In genomic region chr1:59321880-59322836, GRCm38 (mm10) we compare ENCODE assay signal across 9 mouse cellular contexts.
DNase-seq lines count a peak whose midpoint lies in the region; ATAC-seq lines count a peak whose summit lies in the region.
"Had no signal": no experiment of that assay in that cellular context is flagged by ENCODE, and none has a peak within 500 bp of the region (broad histone marks: within the 10 kb centered on the region; RNA-seq: fewer than 3 reads in every experiment).

No protein-coding gene starts in this region.

- 0 out of 2 replicates have a peak, but pooled peaks cover 3% of the 10 kb centered on the region for H3K27me3 ChIP-seq in hindbrain, embryonic 15.5 days
- H3K27me3 ChIP-seq in limb, embryonic 13.5 days = peaks cover 5% of the 10 kb centered on the region; the same call in 1 of the 2 replicates

- H3K27ac ChIP-seq in hindbrain, embryonic 15.5 days (replicated peaks) = peak overlapping the region; percentile 28
- H3K27ac ChIP-seq in limb, embryonic 13.5 days = peak overlapping the region; percentile 84

- WGBS in hindbrain, embryonic 15.5 days = 53% methylated on average over 9 of the region's 9 CpGs
- 16% methylated on average over 9 of the region's 9 CpGs for WGBS in limb, embryonic 13.5 days

- no peak overlapping the region for H3K9ac ChIP-seq in hindbrain, embryonic 15.5 days
- H3K9ac ChIP-seq in limb, embryonic 13.5 days = peak overlapping the region; percentile 9; the same call in 1 of the 2 replicates

- no peaks in the 10 kb centered on the region for H3K9me3 ChIP-seq in hindbrain, embryonic 15.5 days
- 0 out of 2 replicates have a peak, but pooled peaks cover 8% of the 10 kb centered on the region for H3K9me3 ChIP-seq in limb, embryonic 13.5 days

- DNase-seq in 3T3-L1 (ENCODE audit: low read depth, low spot score) = peak; percentile 10
- peak; percentile 43 for DNase-seq in ES-CJ7 (ENCODE audit: low read depth, low spot score)
- DNase-seq in adipocyte (ENCODE audit: low spot score) = no peak
- DNase-seq in adrenal gland, postnatal 36 days = no peak
- no peak for DNase-seq in left cerebral cortex, postnatal 10 days (ENCODE audit: extremely low spot score in 1 of 2, low spot score in 2 of 2)
- DNase-seq in MN1 (ENCODE audit: low spot score) = no peak
- DNase-seq: heart, postnatal 10 days had no signal

- peaks cover 13% of the 10 kb centered on the region for H3K4me1 ChIP-seq in hindbrain, embryonic 15.5 days (replicated peaks)
- H3K4me1 ChIP-seq in limb, embryonic 13.5 days = peaks cover 43% of the 10 kb centered on the region

- H3K4me2 ChIP-seq in hindbrain, embryonic 15.5 days = no peak overlapping the region
- no peak overlapping the region for H3K4me2 ChIP-seq in limb, embryonic 13.5 days (replicated peaks)

- no peak for ATAC-seq in hindbrain, embryonic 15.5 days (ENCODE audit: low FRiP score, low read depth)
- ATAC-seq in limb, embryonic 13.5 days (ENCODE audit: low FRiP score, low read depth) = peak; percentile 88

- intact Hi-C loops in left cerebral cortex, postnatal 10 days (cut with DNase I) = no loop called here

- H3K4me3 ChIP-seq in hindbrain, embryonic 15.5 days = no peak overlapping the region
- H3K4me3 ChIP-seq in limb, embryonic 13.5 days = no peak overlapping the region

- H3K36me3 ChIP-seq in hindbrain, embryonic 15.5 days = no peaks in the 10 kb centered on the region
- H3K36me3 ChIP-seq in limb, embryonic 13.5 days = no peaks in the 10 kb centered on the region

Comparison
In these comparisons a context has a peak if more than half of its experiments do, and no peak if none do; other contexts are left out.
1. DNase-seq: peak in 3T3-L1 (single experiment) and ES-CJ7 (single experiment); none in adipocyte (single experiment), adrenal gland, postnatal 36 days (0 of 2), left cerebral cortex, postnatal 10 days (0 of 2) and MN1 (single experiment).